Mouse (Mus musculus) thymus, adult 18-20 months (tissue): Measurements from ENCODE around the gene Odf3.

Source experiments
- DNase-seq, 2 experiments: peaks; one replicate each; pipeline ENCODE4 v3.0.0; 2022; ENCODE audit warnings: mixed read lengths in 2 of 2

Gene Odf3

DNA sequence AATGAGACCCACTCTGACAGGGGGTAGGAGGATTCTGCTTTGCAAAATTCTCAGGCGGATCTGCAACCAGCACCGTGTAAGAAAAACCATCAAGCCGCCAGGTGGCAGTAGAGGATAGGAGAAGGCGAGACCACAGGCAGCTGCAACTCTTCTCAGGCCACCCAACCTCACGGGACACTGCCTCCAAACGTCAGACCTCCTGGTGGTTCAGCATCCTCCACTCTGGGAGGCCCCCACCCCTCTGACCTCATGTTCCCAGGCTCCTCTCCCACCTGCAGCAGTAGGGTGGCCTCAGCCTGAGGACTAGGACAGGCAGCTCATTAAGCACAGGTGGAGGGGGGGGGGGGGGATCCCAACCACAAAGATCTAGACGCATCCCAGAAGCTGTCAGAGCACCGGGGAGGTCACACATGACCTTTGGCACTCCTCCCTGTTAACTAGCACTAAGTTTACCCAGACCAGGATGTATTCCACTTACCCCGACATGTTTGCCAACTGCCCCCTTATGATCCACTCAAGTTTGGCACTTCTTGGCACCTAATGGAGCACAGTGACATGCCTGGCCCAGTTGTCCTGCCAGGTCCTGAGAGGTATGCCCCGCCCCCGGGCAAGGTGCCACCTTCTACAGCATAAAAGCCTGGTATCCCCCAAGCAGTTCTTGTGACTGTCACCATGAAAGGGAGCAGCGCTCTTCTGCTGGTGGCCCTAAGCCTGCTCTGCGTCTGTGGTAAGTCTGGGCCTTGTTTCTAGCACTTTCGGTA is 2.5 kb upstream of the Odf3 start, which contains the start of gene Scgb1c1:
Gene Scgb1c1 (plus strand): TSS at position 643 of the 761 bp plus-strand sequence.
- DNase-seq: peak; percentile 69 to 72

DNA sequence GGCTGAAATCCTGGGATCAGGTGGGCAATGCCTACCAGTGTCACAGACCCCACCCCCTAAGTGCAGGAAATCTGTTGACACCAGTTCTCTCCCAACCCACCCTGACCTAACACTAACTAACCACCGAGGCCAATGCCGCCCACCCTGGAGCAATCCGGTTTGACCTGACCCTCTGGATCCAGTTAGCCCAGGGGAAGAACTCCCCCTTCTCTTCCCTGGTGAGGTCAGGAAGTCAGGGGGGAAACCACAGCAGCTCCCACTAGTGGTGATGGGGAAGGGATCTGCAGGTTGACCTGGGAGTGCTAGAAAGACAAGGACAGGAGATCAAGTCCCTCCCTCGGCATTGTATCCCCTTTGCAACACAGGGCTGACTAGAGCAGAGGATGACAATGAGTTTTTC is 1.9 kb upstream of the Odf3 start:
- DNase-seq: no peak

- DNase-seq: no peak
Measured at GRCm38 (mm10) chr7:140846676-140847075, 929 bp upstream of the Odf3 start.

- DNase-seq: no peak
Measured at GRCm38 (mm10) chr7:140848591-140848990, 986 bp downstream of the Odf3 start.

GRCm38 (mm10) chr7:140851916-140852315 is 4.3 kb downstream of the Odf3 start:
- DNase-seq: no peak

GRCm38 (mm10) chr7:140853386-140853785 is 5.8 kb downstream of the Odf3 start:
- no peak for DNase-seq

DNA sequence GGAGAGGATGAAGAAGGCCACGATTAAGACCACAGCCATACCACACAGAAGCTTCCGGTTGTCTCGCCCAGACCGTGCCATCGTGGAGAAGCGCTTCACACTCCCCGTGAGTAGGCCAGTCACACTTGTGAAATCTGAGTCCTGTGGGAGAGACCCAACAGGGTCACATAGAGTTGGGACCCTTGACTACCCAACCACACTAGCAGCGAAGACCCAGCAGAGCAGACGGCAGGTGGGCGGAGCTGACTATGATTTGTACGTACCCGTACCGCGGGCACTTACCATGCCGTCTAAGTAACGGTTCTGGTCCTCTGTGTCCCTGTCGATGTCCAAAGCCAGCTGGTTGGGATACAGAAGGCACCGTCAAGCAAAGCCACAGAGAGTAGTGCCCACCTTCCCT is 6.9 kb downstream of the Odf3 start:
- DNase-seq: no peak

GRCm38 (mm10) chr7:140855181-140855580 is 7.6 kb downstream of the Odf3 start:
- DNase-seq: no peak

DNA sequence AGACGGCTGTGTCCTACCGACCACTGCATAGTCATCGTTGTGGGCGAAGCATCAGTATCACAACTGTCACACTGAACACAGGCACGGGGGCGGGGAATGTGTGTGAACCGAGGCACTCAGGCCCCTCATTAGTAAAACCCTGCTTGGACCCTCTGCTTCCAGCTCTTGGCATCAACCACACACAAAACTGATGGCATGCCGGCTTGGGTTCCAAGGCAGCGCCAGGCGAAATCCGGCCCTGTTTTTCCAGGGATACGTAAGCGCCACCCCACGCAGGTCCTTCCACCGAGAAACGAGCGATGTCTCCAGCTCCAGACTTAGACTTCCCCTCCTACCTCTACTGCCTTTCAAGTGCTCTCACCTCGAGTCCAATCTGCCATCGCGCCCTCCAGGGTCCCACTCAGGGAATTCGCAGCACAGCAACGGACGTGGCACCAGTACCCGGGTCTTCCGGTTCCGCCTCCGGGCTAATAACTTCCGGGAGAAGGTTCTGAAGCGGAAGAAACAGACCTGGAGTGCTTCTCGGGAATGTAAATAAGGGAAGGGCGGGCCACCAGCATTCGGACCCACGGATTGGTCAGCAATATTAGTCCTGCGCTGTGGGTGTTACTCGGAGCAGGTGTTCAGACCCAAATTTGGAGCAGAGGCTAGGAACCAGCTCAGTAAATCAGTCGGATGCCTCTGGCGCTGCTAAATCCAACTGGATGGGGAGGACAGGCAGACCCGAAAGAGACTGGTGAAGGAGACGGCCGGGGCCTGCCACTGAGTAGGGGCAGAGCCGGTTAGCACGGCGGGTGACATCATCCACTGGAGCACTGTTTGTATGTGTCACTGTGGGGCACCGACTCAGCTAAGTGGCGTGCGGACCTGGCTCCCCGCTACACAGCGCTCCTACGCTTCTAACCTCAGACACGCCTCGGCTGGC is 8.5 kb downstream of the Odf3 start, which contains the start of gene Gm45785:
Gene Gm45785 (minus strand): TSS at position 472 of the 925 bp plus-strand sequence.
- peak; percentile 48 to 57 for DNase-seq

- peak; percentile 78 to 84 for DNase-seq
Measured at GRCm38 (mm10) chr7:140856785-140857549, 9.4 kb downstream of the Odf3 start, which contains the start of gene Ric8a. Gene Ric8a, plus strand, starts transcription at chr7:140856957.

DNA sequence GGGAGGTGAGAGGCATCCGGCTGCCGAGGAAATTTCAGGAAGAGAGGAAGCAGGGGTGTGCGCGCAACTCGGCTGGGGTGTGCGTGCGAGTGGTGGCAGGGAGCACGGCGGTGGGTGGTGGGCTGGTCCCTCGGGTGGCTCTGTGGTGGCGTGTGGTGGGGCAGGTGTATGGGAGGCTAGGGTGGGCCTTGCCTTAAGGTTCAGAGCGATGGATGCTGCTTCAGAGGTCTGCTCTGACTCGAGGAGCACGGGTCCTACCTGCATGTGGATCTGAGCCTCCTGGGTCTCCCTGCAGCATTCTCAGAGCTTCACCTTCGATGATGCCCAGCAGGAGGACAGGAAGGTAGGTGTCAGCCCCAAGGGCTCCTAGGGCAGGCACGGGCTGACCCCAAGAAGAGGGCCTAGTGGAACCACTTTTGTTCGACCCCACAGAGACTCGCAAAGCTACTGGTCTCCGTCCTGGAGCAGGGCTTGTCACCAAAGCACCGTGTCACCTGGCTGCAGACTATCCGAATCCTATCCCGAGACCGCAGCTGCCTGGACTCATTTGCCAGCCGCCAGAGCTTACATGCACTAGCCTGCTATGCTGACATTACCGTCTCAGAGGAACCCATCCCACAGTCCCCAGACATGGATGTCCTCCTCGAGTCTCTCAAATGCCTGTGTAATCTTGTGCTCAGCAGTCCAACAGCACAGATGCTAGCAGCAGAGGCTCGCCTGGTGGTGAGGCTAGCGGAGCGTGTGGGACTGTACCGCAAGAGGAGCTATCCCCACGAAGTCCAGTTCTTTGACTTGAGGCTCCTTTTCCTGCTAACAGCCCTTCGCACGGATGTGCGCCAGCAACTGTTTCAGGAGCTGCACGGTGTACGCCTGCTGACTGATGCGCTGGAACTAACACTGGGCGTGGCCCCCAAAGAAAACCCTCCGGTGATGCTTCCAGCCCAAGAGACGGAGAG is 10.2 kb downstream of the Odf3 start, which contains the start of gene Bet1l:
Gene Bet1l (minus strand): TSS at position 28 of the 956 bp plus-strand sequence.
- peak; percentile 16 to 35 for DNase-seq

DNA sequence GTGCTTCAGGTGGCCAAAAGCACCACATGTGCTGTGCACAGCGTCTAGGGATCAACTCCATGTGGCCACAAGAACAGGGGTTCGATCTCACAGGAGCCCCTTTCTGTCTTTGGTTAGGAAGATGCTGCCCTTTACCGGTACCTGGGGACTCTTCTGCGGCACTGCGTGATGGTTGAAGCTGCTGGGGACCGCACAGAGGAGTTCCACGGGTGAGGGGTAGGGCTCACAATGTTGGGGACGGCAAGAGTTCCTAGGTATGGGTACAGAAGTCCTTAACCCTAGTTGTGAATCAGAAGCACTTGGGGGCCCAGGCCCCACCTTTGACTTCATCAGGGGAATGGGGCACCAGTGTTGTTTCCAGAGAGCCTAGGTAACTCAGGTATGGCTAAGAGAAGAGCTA is 11.1 kb downstream of the Odf3 start:
- no peak for DNase-seq

DNA sequence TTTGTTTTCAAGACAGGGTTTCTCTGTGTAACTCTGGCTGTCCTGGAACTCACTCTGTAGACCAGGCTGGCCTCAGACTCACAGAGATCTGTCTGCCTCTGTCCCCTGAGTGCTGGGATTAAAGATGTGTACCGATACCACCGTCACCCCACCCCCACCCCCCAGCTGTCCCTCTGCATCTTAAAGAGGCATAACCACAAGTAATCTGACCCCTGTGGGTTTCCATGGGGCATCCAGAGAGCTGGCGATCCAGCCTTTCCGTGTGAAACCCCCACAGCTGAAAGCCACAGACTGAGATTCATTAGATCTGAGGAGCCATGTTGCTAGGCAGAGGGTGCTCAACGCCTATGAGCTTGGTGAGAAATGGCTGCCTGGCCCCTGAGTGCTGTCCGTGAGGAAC is 12.4 kb downstream of the Odf3 start:
- no peak for DNase-seq

DNA sequence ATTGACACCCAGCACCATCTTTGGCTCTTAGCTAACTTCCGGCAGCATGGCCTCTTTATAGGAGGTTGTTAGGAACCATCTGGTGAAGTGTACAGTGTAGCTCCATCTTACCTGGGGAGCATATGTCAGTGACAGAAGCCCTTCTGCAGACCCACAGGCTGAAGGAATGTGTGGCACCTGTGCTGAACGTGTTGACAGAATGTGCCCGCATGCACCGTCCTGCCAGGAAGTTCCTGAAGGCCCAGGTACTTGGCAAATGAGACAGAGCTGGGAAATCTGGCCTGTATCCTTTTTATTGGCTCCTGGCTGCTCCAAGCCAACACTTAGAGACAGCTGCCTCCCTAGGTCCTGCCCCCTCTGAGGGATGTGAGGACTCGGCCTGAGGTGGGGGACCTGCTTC is 13.1 kb downstream of the Odf3 start:
- no peak for DNase-seq

DNA sequence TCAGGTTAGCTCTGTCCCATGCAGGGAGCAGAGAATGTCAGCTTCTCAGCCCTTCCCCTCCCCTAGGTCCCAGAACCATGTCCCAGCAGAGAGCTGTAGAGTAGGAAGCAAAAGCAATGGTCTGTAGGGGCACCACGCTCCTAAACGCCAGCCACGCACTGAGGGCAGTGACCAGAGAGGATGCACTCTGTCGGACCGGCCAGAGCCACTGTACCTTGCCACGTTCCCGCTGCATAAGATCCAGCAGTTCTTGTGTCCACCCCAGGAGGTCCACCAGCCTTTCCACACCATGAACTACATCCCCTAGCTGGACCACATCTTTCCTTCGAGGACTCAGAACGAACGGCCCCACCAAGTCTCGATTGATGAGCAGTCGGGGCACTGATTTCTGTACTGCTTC is 17.2 kb downstream of the Odf3 start:
- DNase-seq: no peak

GRCm38 (mm10) chr7:140874224-140874623 is 26.6 kb downstream of the Odf3 start:
- no peak for DNase-seq

- no peak for DNase-seq
Measured at GRCm38 (mm10) chr7:140877364-140877763, 29.8 kb downstream of the Odf3 start.

GRCm38 (mm10) chr7:140879355-140879754 is 31.8 kb downstream of the Odf3 start:
- DNase-seq: no peak

DNA sequence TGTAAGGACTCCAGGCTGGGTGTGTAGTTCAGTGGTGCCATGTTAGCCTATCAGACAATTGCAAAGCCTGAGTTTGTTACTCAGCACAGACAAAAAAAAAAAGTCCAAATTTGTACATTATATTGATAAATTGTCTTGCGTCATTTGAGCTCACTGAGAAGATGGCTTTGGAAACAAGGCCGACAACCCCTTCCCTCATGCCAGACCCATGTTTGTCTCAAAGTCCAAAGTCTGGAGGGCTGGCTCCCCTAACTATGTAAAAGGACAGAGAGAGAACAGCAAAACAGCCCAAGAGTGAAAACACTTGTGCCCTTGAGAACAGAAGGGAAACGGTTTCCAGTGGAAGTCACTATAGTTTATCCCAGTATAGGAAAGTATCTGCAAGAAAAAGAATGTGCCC is 32.8 kb downstream of the Odf3 start:
- no peak for DNase-seq

- no peak for DNase-seq
Measured at GRCm38 (mm10) chr7:140880865-140881515, 33.4 kb downstream of the Odf3 start.
